9 mouse cellular contexts compared by ENCODE assay signal in the genomic region with DNA sequence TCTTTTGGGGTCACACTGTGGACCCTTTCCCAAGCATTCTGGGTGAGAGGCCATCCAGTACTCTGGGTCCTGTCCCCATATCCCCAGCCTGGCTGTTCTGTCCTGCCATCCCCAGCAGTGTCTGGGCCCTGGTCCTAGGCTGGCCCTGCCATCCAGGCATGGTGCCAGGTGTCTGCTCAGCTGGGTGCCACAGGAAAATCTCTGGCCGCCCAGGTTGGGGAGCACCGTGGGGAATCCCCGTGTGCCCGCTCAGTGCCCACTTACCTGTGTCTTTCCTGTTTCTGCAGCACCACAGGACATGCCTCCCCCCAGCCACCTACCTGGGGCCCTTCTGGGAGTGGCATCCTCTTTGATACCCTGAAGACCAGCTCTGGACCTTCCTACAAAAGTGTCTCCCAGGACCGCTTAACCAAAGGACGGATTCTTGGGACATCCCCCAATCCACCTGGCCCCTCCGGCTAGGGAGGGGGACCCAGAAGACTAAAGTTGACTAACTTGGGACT. TPM values are rescaled to one million over a fixed set of nuclear protein-coding genes. Genes with fewer than 3 reads are reported as not detected.
A peak's percentile ranks its signal among the peaks of the same experiment; 100 is the strongest.
DNase-seq lines count a peak whose midpoint lies in the region; ATAC-seq and TF ChIP-seq lines count a peak whose summit lies in the region.
"Had no signal": no experiment of that assay in that cellular context is flagged by ENCODE, and none has a peak within 500 bp of the region (broad histone marks: within the 10 kb centered on the region; RNA-seq: fewer than 3 reads in every experiment).

No protein-coding gene starts in this region.

- H3K9ac ChIP-seq in hindbrain, embryonic 12.5 days: no peak overlapping the region
- no peak overlapping the region for H3K9ac ChIP-seq in intestine, postnatal 0 days (ENCODE audit: low read depth, low read length)
- H3K9ac ChIP-seq: midbrain, embryonic 12.5 days had no signal

- H3K36me3 ChIP-seq in hindbrain, embryonic 10.5 days: peaks cover 33% of the 10 kb centered on the region
- H3K36me3 ChIP-seq in hindbrain, embryonic 12.5 days: peaks cover 4% of the 10 kb centered on the region; the same call in 1 of the 2 replicates
- peaks cover 57% of the 10 kb centered on the region for H3K36me3 ChIP-seq in E14TG2a.4 (ENCODE audit: insufficient read depth, low read length)
- peaks cover 7% of the 10 kb centered on the region; the same call in 1 of the 2 replicates for H3K36me3 ChIP-seq in intestine, postnatal 0 days (ENCODE audit: control insufficient read depth, insufficient read depth)
- H3K36me3 ChIP-seq: midbrain, embryonic 12.5 days had no signal

- H3K4me3 ChIP-seq in hindbrain, embryonic 10.5 days: no peak overlapping the region
- no peak overlapping the region for H3K4me3 ChIP-seq in hindbrain, embryonic 12.5 days
- peak overlapping the region; percentile 17; the same call in 1 of the 2 replicates for H3K4me3 ChIP-seq in E14TG2a.4 (replicated peaks; ENCODE audit: low read length)
- no peak overlapping the region for H3K4me3 ChIP-seq in bone marrow, adult 2 months (replicated peaks; ENCODE audit: control insufficient read depth, low read depth, low read length)
- no peak overlapping the region for H3K4me3 ChIP-seq in intestine, postnatal 0 days (ENCODE audit: low read depth, low read length)
- H3K4me3 ChIP-seq in layer of hippocampus, adult 2 months: no peak overlapping the region
- H3K4me3 ChIP-seq: midbrain, embryonic 12.5 days had no signal

- TF ChIP-seq POLR2A in bone marrow, adult 2 months (IDR thresholded peaks at IDR 0.05; ENCODE audit: borderline replicate concordance, control insufficient read depth, low read depth, low read length): no peak

- H3K9me3 ChIP-seq in hindbrain, embryonic 10.5 days: no peaks in the 10 kb centered on the region
- H3K9me3 ChIP-seq in hindbrain, embryonic 12.5 days (replicated peaks): no peaks in the 10 kb centered on the region
- H3K9me3 ChIP-seq in E14TG2a.4 (ENCODE audit: low read length): no peaks in the 10 kb centered on the region
- H3K9me3 ChIP-seq in intestine, postnatal 0 days (ENCODE audit: control insufficient read depth): no peaks in the 10 kb centered on the region
- H3K9me3 ChIP-seq: midbrain, embryonic 12.5 days had no signal

- intact Hi-C loops in left cerebral cortex, postnatal 25 days (cut with DNase I): no loop called here

- H3K27me3 ChIP-seq in hindbrain, embryonic 10.5 days (ENCODE audit: insufficient read depth, poor library complexity, severe bottlenecking): no peaks in the 10 kb centered on the region
- no peaks in the 10 kb centered on the region for H3K27me3 ChIP-seq in hindbrain, embryonic 12.5 days
- H3K27me3 ChIP-seq in E14TG2a.4 (ENCODE audit: insufficient read depth, low read length): no peaks in the 10 kb centered on the region
- no peaks in the 10 kb centered on the region for H3K27me3 ChIP-seq in intestine, postnatal 0 days (replicated peaks; ENCODE audit: control insufficient read depth, insufficient read depth, low read length)
- H3K27me3 ChIP-seq: midbrain, embryonic 12.5 days had no signal

- H3K27ac ChIP-seq in hindbrain, embryonic 10.5 days: peak overlapping the region; percentile 59
- no peak overlapping the region for H3K27ac ChIP-seq in hindbrain, embryonic 12.5 days
- peak overlapping the region; percentile 72 for H3K27ac ChIP-seq in bone marrow, adult 2 months (ENCODE audit: control insufficient read depth, insufficient read depth, low read depth, low read length, poor library complexity)
- H3K27ac ChIP-seq in intestine, postnatal 0 days (ENCODE audit: low read depth, low read length): 0 out of 2 replicates have a peak overlapping the region, but pooled peaks have one; percentile 5
- H3K27ac ChIP-seq in layer of hippocampus, adult 2 months: no peak overlapping the region
- H3K27ac ChIP-seq: midbrain, embryonic 12.5 days had no signal

- TF ChIP-seq CTCF in E14TG2a.4 (conservative IDR thresholded peaks at IDR 0.05; ENCODE audit: low read length): no peak
- no peak for TF ChIP-seq CTCF in bone marrow, adult 2 months (IDR thresholded peaks at IDR 0.05; ENCODE audit: control insufficient read depth, insufficient read depth, low read length)
- TF ChIP-seq CTCF in intestine, postnatal 0 days (IDR thresholded peaks at IDR 0.05; ENCODE audit: low read depth): no peak
- TF ChIP-seq CTCF in layer of hippocampus, adult 2 months (conservative IDR thresholded peaks at IDR 0.05): no peak

- no peak for ATAC-seq in hindbrain, embryonic 12.5 days (ENCODE audit: low FRiP score)
- ATAC-seq in intestine, postnatal 0 days: no peak

- no peak for DNase-seq in hindbrain, embryonic 10.5 days (ENCODE audit: low spot score)
- DNase-seq in layer of hippocampus, adult 2 months (ENCODE audit: low spot score in 2 of 2): no peak
- no peak for DNase-seq in left cerebral cortex, postnatal 25 days (ENCODE audit: low spot score in 2 of 2)
- no peak for DNase-seq in retina, embryonic 14.5 days (ENCODE audit: low spot score)

- H3K4me1 ChIP-seq in hindbrain, embryonic 10.5 days (replicated peaks): peaks cover 78% of the 10 kb centered on the region
- peaks cover 52% of the 10 kb centered on the region for H3K4me1 ChIP-seq in hindbrain, embryonic 12.5 days
- peaks cover 86% of the 10 kb centered on the region for H3K4me1 ChIP-seq in E14TG2a.4 (replicated peaks; ENCODE audit: low read depth, low read length)
- peaks cover 26% of the 10 kb centered on the region for H3K4me1 ChIP-seq in bone marrow, adult 2 months (ENCODE audit: control insufficient read depth, insufficient read depth, low read length)
- H3K4me1 ChIP-seq in intestine, postnatal 0 days (replicated peaks; ENCODE audit: control insufficient read depth, insufficient read depth, low read length): peaks cover 28% of the 10 kb centered on the region

- H3K4me2 ChIP-seq in hindbrain, embryonic 12.5 days (replicated peaks): no peak overlapping the region
- H3K4me2 ChIP-seq in intestine, postnatal 0 days (replicated peaks; ENCODE audit: low read depth): no peak overlapping the region
- H3K4me2 ChIP-seq: midbrain, embryonic 12.5 days had no signal

- 87% methylated on average over 7 of the region's 7 CpGs for WGBS in hindbrain, embryonic 10.5 days
- WGBS in hindbrain, embryonic 12.5 days: 88% methylated on average over 7 of the region's 7 CpGs
- WGBS in bone marrow, adult 2 months: 52% methylated on average over 7 of the region's 7 CpGs
- 82% methylated on average over 7 of the region's 7 CpGs for WGBS in intestine, postnatal 0 days

RNA-seq across cellular contexts. Expression of a gene that starts 22.4 kb away (rescaled TPM):
- polyA plus RNA-seq in hindbrain, embryonic 10.5 days (2016; fragmentation: Nextera tagmentation; extraction: Ambion mirVana): 28.4 and 53.7 TPM in 2 replicates
- polyA plus RNA-seq in hindbrain, embryonic 12.5 days (2016; fragmentation: Nextera tagmentation; extraction: Ambion mirVana): 38.6 and 46.9 TPM in 2 replicates
- polyA plus RNA-seq in bone marrow, adult 2 months (2011; ENCODE audit: insufficient read depth, insufficient read length, low replicate concordance, missing spikeins): 8.9 and 17.2 TPM in 2 replicates
- 22.2 and 22.4 TPM in 2 replicates for polyA plus RNA-seq in intestine, postnatal 0 days (2015; fragmentation: Nextera tagmentation; extraction: Ambion mirVana)
- 10 to 100 TPM; 15.4 to 19.0 TPM for total RNA-seq in layer of hippocampus, adult 2 months (2021)
- 10 to 100 TPM in 1 of 2 experiments, 1 to 10 TPM in 1; 9.4 to 12.1 TPM for total RNA-seq in left cerebral cortex, postnatal 25 days (2021)

RNA-seq across cellular contexts. Expression of a gene that starts 32.8 kb away (rescaled TPM):
- 0.44 TPM in 1 of 2 replicates, not detected in the other for polyA plus RNA-seq in hindbrain, embryonic 10.5 days (2016; fragmentation: Nextera tagmentation; extraction: Ambion mirVana)
- polyA plus RNA-seq in hindbrain, embryonic 12.5 days (2016; fragmentation: Nextera tagmentation; extraction: Ambion mirVana): 0.88 and 1.1 TPM in 2 replicates
- not detected in 2 replicates for polyA plus RNA-seq in bone marrow, adult 2 months (2011; ENCODE audit: insufficient read depth, insufficient read length, low replicate concordance, missing spikeins)
- 0.61 and 0.80 TPM in 2 replicates for polyA plus RNA-seq in intestine, postnatal 0 days (2015; fragmentation: Nextera tagmentation; extraction: Ambion mirVana)
- 1 to 10 TPM; 1.3 to 2.0 TPM for total RNA-seq in layer of hippocampus, adult 2 months (2021)
- 1 to 10 TPM; 2.9 to 3.0 TPM for total RNA-seq in left cerebral cortex, postnatal 25 days (2021)

RNA-seq across cellular contexts. Expression of a gene that starts 42.4 kb away (rescaled TPM):
- polyA plus RNA-seq in hindbrain, embryonic 10.5 days (2016; fragmentation: Nextera tagmentation; extraction: Ambion mirVana): 45.3 and 63.7 TPM in 2 replicates
- 19.0 and 20.2 TPM in 2 replicates for polyA plus RNA-seq in hindbrain, embryonic 12.5 days (2016; fragmentation: Nextera tagmentation; extraction: Ambion mirVana)
- 50.4 and 53.9 TPM in 2 replicates for polyA plus RNA-seq in bone marrow, adult 2 months (2011; ENCODE audit: insufficient read depth, insufficient read length, low replicate concordance, missing spikeins)
- 4.0 and 4.5 TPM in 2 replicates for polyA plus RNA-seq in intestine, postnatal 0 days (2015; fragmentation: Nextera tagmentation; extraction: Ambion mirVana)
- under 1 TPM; 0.52 to 0.64 TPM for total RNA-seq in layer of hippocampus, adult 2 months (2021)
- under 1 TPM; 0.21 to 0.60 TPM for total RNA-seq in left cerebral cortex, postnatal 25 days (2021)

Comparison
In these comparisons a context has a peak if more than half of its experiments do, and no peak if none do; other contexts are left out.
1. H3K27ac ChIP-seq: peak in hindbrain, embryonic 10.5 days (single experiment), bone marrow, adult 2 months (single experiment) and intestine, postnatal 0 days (single experiment); none in hindbrain, embryonic 12.5 days (single experiment) and layer of hippocampus, adult 2 months (single experiment).